Mouse (Mus musculus): Measurements from ENCODE around the gene Rin1. TPM values are rescaled to one million over a fixed set of nuclear protein-coding genes. Genes with fewer than 3 reads are reported as not detected.
A peak's percentile ranks its signal among the peaks of the same experiment; 100 is the strongest.

Gene Rin1
- total and polyA plus RNA-seq, 3 experiments = 0.13 to 0.89 (median 0.47) TPM

- in situ Hi-C loops (cut with MboI; ENCODE audit: low pct_ligation_motif_present, low pct_unique_long_range_greater_than_20kb, low sequenced_read_pairs) = no loop called here
- DNase-seq (ENCODE audit: extremely low read depth) = peak; percentile 82
Measured at GRCm38 (mm10) chr19:5071545-5072369, 21.5 kb downstream of the Rin1 start.

GRCm38 (mm10) chr19:5072389-5073019, 22.2 kb downstream of the Rin1 start:
- H3K79me2 ChIP-seq (replicated peaks; ENCODE audit: control insufficient read depth, extremely low read depth, insufficient read depth, poor library complexity, severe bottlenecking) = no peaks in the 10 kb centered on the region
- in situ Hi-C loops (cut with MboI; ENCODE audit: low pct_ligation_motif_present, low pct_unique_long_range_greater_than_20kb, low sequenced_read_pairs) (no loop called here), dilution Hi-C loops (cut with MboI; ENCODE audit: extremely low pct_ligation_motif_present, extremely low pct_unique_long_range_greater_than_20kb, low sequenced_read_pairs) (no loop called here)
- TF ChIP-seq JUN (IDR thresholded peaks at IDR 0.05; ENCODE audit: insufficient read depth, low read depth, low read length) (no peak), MEF2A (IDR thresholded peaks at IDR 0.05; ENCODE audit: borderline replicate concordance, low read depth, low read length) (no peak), UBTF (IDR thresholded peaks at IDR 0.05; ENCODE audit: low read depth, low read length) (no peak), CHD2 (IDR thresholded peaks at IDR 0.05; ENCODE audit: low read length) (no peak), TCF12 (IDR thresholded peaks at IDR 0.05; ENCODE audit: low read depth, low read length) (no peak), GABPA (IDR thresholded peaks at IDR 0.05; ENCODE audit: insufficient replicate concordance, low read depth, low read length) (no peak), NRF1 (IDR thresholded peaks at IDR 0.05; ENCODE audit: low read depth, low read length) (no peak)
- peaks cover 79% of the 10 kb centered on the region for H3K27me3 ChIP-seq (replicated peaks)
- no peak overlapping the region for H3K27ac ChIP-seq (ENCODE audit: insufficient read depth, low read depth)
- DNase-seq (ENCODE audit: extremely low read depth) = no peak
- no peaks in the 10 kb centered on the region for H3K36me3 ChIP-seq (replicated peaks in 1 of 2; ENCODE audit: control insufficient read depth in 1 of 2, insufficient read depth in 1 of 2, low read length in 1 of 2)
- peak overlapping the region; percentile 27 for H3K4me2 ChIP-seq (ENCODE audit: insufficient read depth, low read depth, poor library complexity, severe bottlenecking)
- no peak overlapping the region for H3K9ac ChIP-seq (ENCODE audit: insufficient read depth, low read depth)
- peak overlapping the region; percentile 31 to 47 (median 37) for H3K4me3 ChIP-seq (replicated peaks in 1 of 3; ENCODE audit: low read depth in 2 of 3, low read length in 2 of 3, poor library complexity in 1 of 3)
- peaks cover 8 to 23% of the 10 kb centered on the region in 2 experiments; a peak in 3 of 4 replicates for H3K4me1 ChIP-seq (ENCODE audit: control insufficient read depth in 1 of 2, insufficient read depth in 2 of 2)
- peaks cover 6% of the 10 kb centered on the region for H3K9me3 ChIP-seq (replicated peaks; ENCODE audit: low read length)

More at GRCm38 (mm10) chr19:5071545-5072369, 21.5 kb downstream of the Rin1 start:
- peaks cover 83% of the 10 kb centered on the region for H3K27me3 ChIP-seq (replicated peaks)
- H3K4me3 ChIP-seq (replicated peaks in 1 of 3; ENCODE audit: low read depth in 2 of 3, low read length in 2 of 3, poor library complexity in 1 of 3) = peak overlapping the region; percentile 29 to 47 (median 37)
- peaks cover 6% of the 10 kb centered on the region for H3K9me3 ChIP-seq (replicated peaks; ENCODE audit: low read length)
- peak; percentile 78 for TF ChIP-seq MAZ (IDR thresholded peaks at IDR 0.05; ENCODE audit: low read depth, low read length)
- TF ChIP-seq E2F4 (IDR thresholded peaks at IDR 0.05; ENCODE audit: insufficient replicate concordance, low read depth, low read length) = no peak
- H3K79me2 ChIP-seq (replicated peaks; ENCODE audit: control insufficient read depth, extremely low read depth, insufficient read depth, poor library complexity, severe bottlenecking) = no peaks in the 10 kb centered on the region
- peak overlapping the region; percentile 80 for H3K4me2 ChIP-seq (ENCODE audit: insufficient read depth, low read depth, poor library complexity, severe bottlenecking)
- H3K4me1 ChIP-seq (ENCODE audit: control insufficient read depth in 1 of 2, insufficient read depth in 2 of 2) = peaks cover 8 to 23% of the 10 kb centered on the region in 2 experiments; a peak in 3 of 4 replicates
- H3K27ac ChIP-seq (ENCODE audit: insufficient read depth, low read depth) = no peak overlapping the region
- 0 out of 2 replicates have a peak overlapping the region, but pooled peaks have one; percentile 35 for H3K9ac ChIP-seq (ENCODE audit: insufficient read depth, low read depth)
- dilution Hi-C loops (cut with MboI; ENCODE audit: extremely low pct_ligation_motif_present, extremely low pct_unique_long_range_greater_than_20kb, low sequenced_read_pairs) = no loop called here
- no peaks in the 10 kb centered on the region for H3K36me3 ChIP-seq (replicated peaks in 1 of 2; ENCODE audit: control insufficient read depth in 1 of 2, insufficient read depth in 1 of 2, low read length in 1 of 2)

GRCm38 (mm10) chr19:5073028-5073427, 22.7 kb downstream of the Rin1 start:
- H3K4me2 ChIP-seq (ENCODE audit: insufficient read depth, low read depth, poor library complexity, severe bottlenecking) = peak overlapping the region; percentile 65; the same call in 1 of the 2 replicates
- H3K9ac ChIP-seq (ENCODE audit: insufficient read depth, low read depth) = no peak overlapping the region
- no peaks in the 10 kb centered on the region for H3K79me2 ChIP-seq (replicated peaks; ENCODE audit: control insufficient read depth, extremely low read depth, insufficient read depth, poor library complexity, severe bottlenecking)
- H3K27ac ChIP-seq (ENCODE audit: insufficient read depth, low read depth) = no peak overlapping the region
- in situ Hi-C loops (cut with MboI; ENCODE audit: low pct_ligation_motif_present, low pct_unique_long_range_greater_than_20kb, low sequenced_read_pairs) = no loop called here
- no peaks in the 10 kb centered on the region for H3K36me3 ChIP-seq (replicated peaks in 1 of 2; ENCODE audit: control insufficient read depth in 1 of 2, insufficient read depth in 1 of 2, low read length in 1 of 2)
- dilution Hi-C loops (cut with MboI; ENCODE audit: extremely low pct_ligation_motif_present, extremely low pct_unique_long_range_greater_than_20kb, low sequenced_read_pairs) = no loop called here
- H3K4me3 ChIP-seq (replicated peaks in 1 of 3; ENCODE audit: low read depth in 2 of 3, low read length in 2 of 3, poor library complexity in 1 of 3) = peak overlapping the region; percentile 2 to 31 (median 4)
- peaks cover 8 to 23% of the 10 kb centered on the region in 2 experiments; a peak in 3 of 4 replicates for H3K4me1 ChIP-seq (ENCODE audit: control insufficient read depth in 1 of 2, insufficient read depth in 2 of 2)
- peaks cover 76% of the 10 kb centered on the region for H3K27me3 ChIP-seq (replicated peaks)
- DNase-seq (ENCODE audit: extremely low read depth) = peak; percentile 49
- H3K9me3 ChIP-seq (replicated peaks; ENCODE audit: low read length) = peaks cover 6% of the 10 kb centered on the region
- TF ChIP-seq POLR2AphosphoS2 (IDR thresholded peaks at IDR 0.05; ENCODE audit: low read depth, low read length) (no peak), ETS1 (conservative IDR thresholded peaks at IDR 0.05; ENCODE audit: low read depth, low read length) (no peak), EP300 (IDR thresholded peaks at IDR 0.05; ENCODE audit: low read length) (no peak), UBTF (IDR thresholded peaks at IDR 0.05; ENCODE audit: low read depth, low read length) (no peak), NELFE (IDR thresholded peaks at IDR 0.05; ENCODE audit: low read depth, low read length) (no peak), MYC (IDR thresholded peaks at IDR 0.05; ENCODE audit: low read depth, low read length) (no peak), ELF1 (IDR thresholded peaks at IDR 0.05; ENCODE audit: low read depth, low read length) (0 out of 2 replicates have a peak, but pooled peaks have one; percentile 30), MAFK (IDR thresholded peaks at IDR 0.05; ENCODE audit: insufficient replicate concordance, low read length) (no peak), MEF2A (IDR thresholded peaks at IDR 0.05; ENCODE audit: borderline replicate concordance, low read depth, low read length) (no peak), KAT2A (IDR thresholded peaks at IDR 0.05; ENCODE audit: insufficient replicate concordance, low read length) (no peak), E2F4 (IDR thresholded peaks at IDR 0.05; ENCODE audit: insufficient replicate concordance, low read depth, low read length) (no peak), SMC3 (IDR thresholded peaks at IDR 0.05; ENCODE audit: low read depth, low read length) (peak; percentile 63), ZKSCAN1 (IDR thresholded peaks at IDR 0.05; ENCODE audit: borderline replicate concordance, low read depth, low read length) (no peak), CHD1 (IDR thresholded peaks at IDR 0.05; ENCODE audit: low read depth, low read length) (no peak), CTCF (conservative IDR thresholded peaks at IDR 0.05 in 1 of 2, IDR thresholded peaks at IDR 0.05 in 1 of 2; ENCODE audit: low read depth in 2 of 2, low read length in 2 of 2) (peak in 1 of 2 experiments; percentile 76; a peak in 2 of 4 replicates), GABPA (IDR thresholded peaks at IDR 0.05; ENCODE audit: insufficient replicate concordance, low read depth, low read length) (no peak)

All from CH12.LX (cell line).